ENCODE assay signal across 37 mouse cellular contexts in genomic region chr7:66418981-66419380, GRCm38 (mm10). TPM values are rescaled to one million over a fixed set of nuclear protein-coding genes. Genes with fewer than 3 reads are reported as not detected.
DNase-seq lines count a peak whose midpoint lies in the region; ATAC-seq and TF ChIP-seq lines count a peak whose summit lies in the region.
"Had no signal": no experiment of that assay in that cellular context is flagged by ENCODE, and none has a peak within 500 bp of the region (broad histone marks: within the 10 kb centered on the region; RNA-seq: fewer than 3 reads in every experiment).

No protein-coding gene starts in this region.

- H3K27me3 ChIP-seq in intestine, postnatal 0 days (replicated peaks; ENCODE audit: control insufficient read depth, insufficient read depth, low read length): 0 out of 2 replicates have a peak, but pooled peaks cover 3% of the 10 kb centered on the region
- H3K27me3 ChIP-seq: forebrain, embryonic 15.5 days; Patski had no signal

- H3K9ac ChIP-seq in intestine, postnatal 0 days (ENCODE audit: low read depth, low read length): no peak overlapping the region
- H3K9ac ChIP-seq: embryonic facial prominence, embryonic 13.5 days; forebrain, embryonic 12.5 days; forebrain, embryonic 15.5 days; heart, embryonic 13.5 days; hindbrain, embryonic 14.5 days had no signal

- no peak for ATAC-seq in intestine, postnatal 0 days
- ATAC-seq: forebrain, embryonic 15.5 days; hindbrain, postnatal 0 days; inflammation-experienced regulatory T-cells, adult 6 months; intestine, embryonic 16.5 days; Patski had no signal

- no peaks in the 10 kb centered on the region for H3K36me3 ChIP-seq in intestine, postnatal 0 days (ENCODE audit: control insufficient read depth, insufficient read depth)
- H3K36me3 ChIP-seq: embryonic facial prominence, embryonic 10.5 days; embryonic facial prominence, embryonic 13.5 days; forebrain, embryonic 12.5 days; forebrain, embryonic 15.5 days; G1E; heart, embryonic 10.5 days; heart, embryonic 13.5 days had no signal

- peak; percentile 61 for DNase-seq in adrenal gland, adult 2 months
- no peak for DNase-seq in adrenal gland, adult 8-10 months
- peak; percentile 51 for DNase-seq in ovary, postnatal 36 days (ENCODE audit: low spot score)
- DNase-seq in ovary, postnatal 10 days (ENCODE audit: low spot score): no peak
- peak; percentile 66 to 75 for DNase-seq in adrenal gland, postnatal 36 days
- DNase-seq: B cell, adult 2 months; cerebellum, adult 11-12 months; cerebellum, adult 8-10 months; cerebellum, postnatal 10 days; cerebellum, postnatal 36 days; embryo, embryonic 11 days; gastrocnemius, postnatal 10 days; gastrocnemius, postnatal 36 days; heart, adult 2 months; heart, postnatal 14 days; heart, postnatal 4 days had no signal

- TF ChIP-seq CTCF in intestine, postnatal 0 days (IDR thresholded peaks at IDR 0.05; ENCODE audit: low read depth): no peak

- no peak overlapping the region for H3K27ac ChIP-seq in intestine, postnatal 0 days (ENCODE audit: low read depth, low read length)
- H3K27ac ChIP-seq: embryonic facial prominence, embryonic 10.5 days; embryonic facial prominence, embryonic 13.5 days; forebrain, embryonic 12.5 days; forebrain, embryonic 15.5 days; heart, adult 2 months; heart, embryonic 10.5 days; heart, embryonic 13.5 days; hindbrain, embryonic 14.5 days; hindbrain, postnatal 0 days had no signal

- H3K4me3 ChIP-seq in intestine, postnatal 0 days (ENCODE audit: low read depth, low read length): no peak overlapping the region
- H3K4me3 ChIP-seq: embryonic facial prominence, embryonic 10.5 days; embryonic facial prominence, embryonic 13.5 days; erythroblast, embryonic 14.5 days; forebrain, embryonic 12.5 days; forebrain, embryonic 15.5 days; heart, adult 2 months; heart, embryonic 10.5 days; heart, embryonic 13.5 days had no signal

- 44% methylated on average over 12 of the region's 12 CpGs for WGBS in intestine, postnatal 0 days

- no peaks in the 10 kb centered on the region for H3K9me3 ChIP-seq in intestine, postnatal 0 days (ENCODE audit: control insufficient read depth)
- H3K9me3 ChIP-seq: embryonic facial prominence, embryonic 10.5 days; embryonic facial prominence, embryonic 13.5 days; forebrain, embryonic 12.5 days; forebrain, embryonic 15.5 days; G1E; heart, embryonic 10.5 days; heart, embryonic 13.5 days had no signal

- H3K4me1 ChIP-seq in intestine, postnatal 0 days (replicated peaks; ENCODE audit: control insufficient read depth, insufficient read depth, low read length): no peaks in the 10 kb centered on the region
- H3K4me1 ChIP-seq: forebrain, embryonic 12.5 days; forebrain, embryonic 15.5 days; heart, embryonic 10.5 days; heart, embryonic 13.5 days had no signal

- no peak overlapping the region for H3K4me2 ChIP-seq in intestine, postnatal 0 days (replicated peaks; ENCODE audit: low read depth)
- H3K4me2 ChIP-seq: embryonic facial prominence, embryonic 13.5 days; forebrain, embryonic 12.5 days; forebrain, embryonic 15.5 days; heart, embryonic 13.5 days; hindbrain, embryonic 14.5 days had no signal

RNA-seq across cellular contexts. Expression of gene Aldh1a3, which starts 8.3 kb away (rescaled TPM):
- 10 to 100 TPM in 1 of 2 experiments, 1 to 10 TPM in 1; 6.2 to 14.6 TPM for total RNA-seq in adrenal gland, adult 2 months (2021)
- polyA plus RNA-seq in adrenal gland, adult 2 months (2012; rRNA removed): 3.2 and 4.5 TPM in 2 replicates
- 10 to 100 TPM; 17.9 to 26.2 (median 22.4) TPM for total RNA-seq in adrenal gland, adult 8-10 months (2022)
- 10 to 100 TPM in 1 of 2 experiments, 1 to 10 TPM in 1; 9.2 to 10.4 TPM for total RNA-seq in adrenal gland, postnatal 36 days (2021)
- polyA plus RNA-seq in intestine, postnatal 0 days (2015; fragmentation: Nextera tagmentation; extraction: Ambion mirVana): 45.4 and 46.6 TPM in 2 replicates
- polyA plus RNA-seq: erythroblast, embryonic 14.5 days; G1E had no signal

RNA-seq across cellular contexts. Expression of gene Lrrk1, which starts 30.8 kb away (rescaled TPM):
- 10 to 100 TPM; 15.5 to 19.7 TPM for total RNA-seq in adrenal gland, adult 2 months (2021)
- polyA plus RNA-seq in adrenal gland, adult 2 months (2012; rRNA removed): 20.2 and 21.2 TPM in 2 replicates
- 10 to 100 TPM; 15.9 to 27.3 (median 21.8) TPM for total RNA-seq in adrenal gland, adult 8-10 months (2022)
- total RNA-seq in adrenal gland, postnatal 36 days (2021): 10 to 100 TPM; 15.3 to 15.5 TPM
- 6.1 and 8.0 TPM in 2 replicates for polyA plus RNA-seq in intestine, postnatal 0 days (2015; fragmentation: Nextera tagmentation; extraction: Ambion mirVana)
- polyA plus RNA-seq: G1E had no signal

RNA-seq across cellular contexts. Expression of gene Gm10974, which starts 53.3 kb away (rescaled TPM):
- total RNA-seq in adrenal gland, adult 2 months (2021): not detected
- not detected in 2 replicates for polyA plus RNA-seq in adrenal gland, adult 2 months (2012; rRNA removed)
- total RNA-seq in adrenal gland, adult 8-10 months (2022): not detected
- not detected for total RNA-seq in adrenal gland, postnatal 36 days (2021)
- polyA plus RNA-seq in intestine, postnatal 0 days (2015; fragmentation: Nextera tagmentation; extraction: Ambion mirVana): not detected in 2 replicates
- total RNA-seq: CH12.LX; G1E; gastrocnemius, adult 18-20 months; gastrocnemius, postnatal 10 days; gastrocnemius, postnatal 36 days; granulocyte monocyte progenitor cell, adult 5-6 weeks; heart, adult 2 months; heart, postnatal 14 days; heart, postnatal 4 days; hindbrain, postnatal 0 days had no signal
- polyA plus RNA-seq: brain, embryonic 14.5 days; cortical plate, adult 2 months; embryonic facial prominence, embryonic 10.5 days; embryonic facial prominence, embryonic 13.5 days; erythroblast, embryonic 14.5 days; forebrain, embryonic 12.5 days; forebrain, embryonic 15.5 days; G1E; heart, adult 2 months; heart, embryonic 10.5 days; heart, embryonic 13.5 days; heart, embryonic 16.5 days; hindbrain, embryonic 11.5 days; hindbrain, embryonic 14.5 days; hindbrain, postnatal 0 days; inflammation-experienced regulatory T-cells, adult 6 months; intestine, embryonic 16.5 days; Patski had no signal

Comparison
In these comparisons a context has a peak if more than half of its experiments do, and no peak if none do; other contexts are left out.
1. DNase-seq: peak in adrenal gland, adult 2 months (single experiment), ovary, postnatal 36 days (single experiment) and adrenal gland, postnatal 36 days (2 of 2); none in adrenal gland, adult 8-10 months (single experiment) and ovary, postnatal 10 days (single experiment).